Mouse (Mus musculus) kidney, embryonic 16.5 days (tissue): ENCODE data around the gene Ehd1. TPM values are rescaled to one million over a fixed set of nuclear protein-coding genes. Genes with fewer than 3 reads are reported as not detected.
A peak's percentile ranks its signal among the peaks of the same experiment; 100 is the strongest.

Experiments
- ATAC-seq: fragments of 200-750 bp; cut with Nextera tagmentation; 2 replicates; pipeline ENCODE4 v1.8.0; 2017; ENCODE audit warnings: moderate TSS enrichment; ENCODE audit not compliant: low FRiP score, low TSS enrichment
- H3K27ac ChIP-seq: fragments of 300-500 bp; sonication (generic); 2 replicates; pipeline ENCODE4 v1.5.1; 2014; ENCODE audit warnings: low read length
- H3K27me3 ChIP-seq: fragments of 300-500 bp; sonication (generic); 2 replicates; pipeline ENCODE4 v1.6.1; 2014; ENCODE audit warnings: low read length, control low read depth, mixed read lengths; ENCODE audit not compliant: insufficient read depth
- H3K36me3 ChIP-seq: fragments of 300-500 bp; sonication (generic); 2 replicates; pipeline ENCODE4 v1.6.1; 2014; ENCODE audit warnings: low read length, control low read depth, mixed read lengths; ENCODE audit not compliant: insufficient read depth
- H3K4me1 ChIP-seq: fragments of 300-500 bp; sonication (generic); 2 replicates; pipeline ENCODE4 v1.6.1; 2014; ENCODE audit warnings: low read length, control low read depth, mixed read lengths; ENCODE audit not compliant: insufficient read depth
- H3K4me2 ChIP-seq: fragments of 300-500 bp; sonication (generic); replicated peaks from 2 replicates; pipeline ENCODE4 v1.6.1; 2014; ENCODE audit warnings: low read depth, low read length
- H3K4me3 ChIP-seq: fragments of 300-500 bp; sonication (generic); 2 replicates; pipeline ENCODE4 v1.5.1; 2014; ENCODE audit warnings: mild to moderate bottlenecking, low read length
- H3K9ac ChIP-seq: fragments of 300-500 bp; sonication (generic); replicated peaks from 2 replicates; pipeline ENCODE4 v1.6.1; 2014; ENCODE audit warnings: low read length
- H3K9me3 ChIP-seq: fragments of 300-500 bp; sonication (generic); 2 replicates; pipeline ENCODE4 v1.6.1; 2016; ENCODE audit warnings: low read length, control low read depth
- WGBS: fragments of 180-500 bp; shearing (Covaris S2); extraction: QIAGEN DNeasy Blood & Tissue Kit; methylation state at CpG from one replicate; pipeline ENCODE4 v1.1.7; 2014; 5-methylcytosine and 5-hydroxymethylcytosine counted together
- polyA plus RNA-seq: library from polyadenylated mRNA; unstranded; fragments of >200 nt; fragmentation: Nextera tagmentation; extraction: Ambion mirVana; gene quantifications from 2 replicates; pipeline ENCODE4 v1.2.1, GENCODE M21; 2015

The Ehd1 gene
- polyA plus RNA-seq: 84.2 and 89.5 TPM in 2 replicates

DNA sequence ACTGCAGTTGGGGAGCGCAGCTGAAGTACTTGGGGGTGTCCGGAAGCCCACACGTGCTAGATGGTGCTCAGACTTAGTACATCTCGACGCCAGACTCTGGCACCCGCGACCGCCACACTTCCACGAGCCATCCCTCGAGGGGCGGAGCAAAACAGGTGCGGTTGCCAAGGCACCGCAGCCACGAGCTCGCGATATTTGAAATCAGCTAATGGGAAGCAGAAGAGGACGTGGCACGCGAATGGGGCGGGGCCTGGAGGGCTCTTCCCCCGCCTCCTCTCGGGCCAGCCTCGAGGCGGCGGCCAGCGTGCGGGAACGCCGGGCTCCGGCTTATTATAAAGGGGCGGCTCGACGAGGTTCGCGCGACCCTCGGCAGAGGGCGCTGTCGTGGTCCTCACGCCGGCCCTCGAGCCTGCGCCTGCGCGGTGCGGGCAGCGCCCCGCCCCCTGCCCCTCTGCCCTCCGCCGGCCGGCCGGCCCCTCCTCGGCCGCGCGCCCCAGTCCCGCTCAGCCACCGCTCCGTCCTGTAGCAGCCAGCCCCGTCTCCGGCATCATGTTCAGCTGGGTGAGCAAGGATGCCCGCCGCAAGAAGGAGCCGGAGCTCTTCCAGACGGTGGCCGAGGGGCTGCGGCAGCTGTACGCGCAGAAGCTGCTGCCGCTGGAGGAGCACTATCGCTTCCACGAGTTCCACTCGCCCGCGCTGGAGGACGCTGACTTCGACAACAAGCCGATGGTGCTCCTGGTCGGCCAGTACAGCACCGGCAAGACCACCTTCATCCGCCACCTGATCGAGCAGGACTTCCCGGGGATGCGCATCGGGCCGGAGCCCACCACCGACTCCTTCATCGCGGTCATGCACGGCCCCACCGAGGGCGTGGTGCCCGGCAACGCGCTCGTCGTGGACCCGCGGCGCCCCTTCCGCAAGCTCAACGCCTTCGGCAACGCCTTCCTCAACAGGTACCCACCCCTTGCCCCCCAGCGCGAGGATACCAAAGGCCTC, at the start of gene Ehd1:
Gene Ehd1, plus strand, starts transcription at position 300 of the 996 bp plus-strand sequence.
- peak within 1 kb of the TSS; percentile 89 for H3K27ac ChIP-seq
- peak within 1 kb of the TSS; percentile 83 for H3K9ac ChIP-seq
- no peaks in the 10 kb centered on the region for H3K9me3 ChIP-seq
- under 1% methylated on average over 103 of the region's 106 CpGs for WGBS
- H3K27me3 ChIP-seq: no peaks in the 10 kb centered on the region
- H3K4me2 ChIP-seq: peak within 1 kb of the TSS; percentile 97
- H3K4me1 ChIP-seq: peaks cover 48% of the 10 kb centered on the region
- peak within 1 kb of the TSS; percentile 83 for H3K4me3 ChIP-seq
- H3K36me3 ChIP-seq: peaks cover 6% of the 10 kb centered on the region
- ATAC-seq: peak; percentile 94

DNA sequence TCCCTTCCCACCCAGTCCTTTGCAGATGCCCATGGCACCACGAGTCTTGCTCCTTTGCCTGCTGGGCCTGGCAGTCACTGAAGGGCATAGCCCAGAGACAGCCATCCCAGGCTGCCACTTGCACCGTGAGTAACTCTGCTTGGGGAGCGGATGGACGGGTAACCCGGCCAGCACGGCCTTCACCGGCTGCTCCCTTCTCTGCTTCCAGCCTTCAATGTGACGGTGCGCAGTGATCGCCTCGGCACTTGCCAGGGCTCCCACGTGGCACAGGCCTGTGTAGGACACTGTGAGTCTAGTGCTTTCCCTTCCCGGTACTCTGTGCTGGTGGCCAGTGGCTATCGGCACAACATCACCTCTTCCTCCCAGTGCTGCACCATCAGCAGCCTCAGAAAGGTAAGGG, 49.8 kb upstream of the Ehd1 start:
- ATAC-seq: no peak
- H3K4me3 ChIP-seq: no peak overlapping the region
- no peak overlapping the region for H3K9ac ChIP-seq
- no peak overlapping the region for H3K27ac ChIP-seq
- no peaks in the 10 kb centered on the region for H3K9me3 ChIP-seq
- no peak overlapping the region for H3K4me2 ChIP-seq
- peaks cover 25% of the 10 kb centered on the region; the same call in 1 of the 2 replicates for H3K36me3 ChIP-seq
- no peaks in the 10 kb centered on the region for H3K27me3 ChIP-seq
- 86% methylated on average over 14 of the region's 14 CpGs for WGBS
- H3K4me1 ChIP-seq: 0 out of 2 replicates have a peak, but pooled peaks cover 2% of the 10 kb centered on the region

DNA sequence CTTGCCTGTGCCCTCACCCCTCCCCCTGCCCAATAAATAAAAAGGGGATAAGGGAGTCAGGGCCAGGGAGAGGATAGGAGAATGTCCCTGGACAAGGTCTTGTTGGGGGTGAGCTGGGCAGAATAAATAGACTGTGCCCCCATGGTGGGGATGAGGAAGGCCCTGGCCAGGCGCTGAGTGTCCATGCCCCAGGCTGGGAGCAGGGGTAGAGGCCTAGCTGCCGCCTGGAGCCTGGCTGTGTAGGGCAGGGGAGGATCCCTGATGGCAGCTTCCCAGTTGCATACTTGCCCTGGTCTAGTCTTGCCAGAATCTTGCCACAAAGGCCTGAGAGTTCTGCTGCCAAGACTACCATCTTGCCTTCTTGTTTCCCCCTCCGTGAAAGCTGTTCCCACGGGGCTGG, 48.7 kb upstream of the Ehd1 start:
- Histone ChIP-seq H3K27me3 (no peaks in the 10 kb centered on the region), H3K4me2 (no peak overlapping the region), H3K9ac (no peak overlapping the region), H3K36me3 (peaks cover 25% of the 10 kb centered on the region; the same call in 1 of the 2 replicates), H3K4me3 (no peak overlapping the region), H3K9me3 (no peaks in the 10 kb centered on the region), H3K4me1 (0 out of 2 replicates have a peak, but pooled peaks cover 2% of the 10 kb centered on the region), H3K27ac (no peak overlapping the region)
- ATAC-seq: no peak
- 84% methylated on average over 4 of the region's 4 CpGs for WGBS

GRCm38 (mm10) chr19:6230411-6230810, 46.1 kb upstream of the Ehd1 start:
- Histone ChIP-seq H3K36me3 (peaks cover 25% of the 10 kb centered on the region; the same call in 1 of the 2 replicates), H3K4me1 (peaks cover 22% of the 10 kb centered on the region), H3K9ac (no peak overlapping the region), H3K27me3 (no peaks in the 10 kb centered on the region), H3K27ac (no peak overlapping the region), H3K9me3 (no peaks in the 10 kb centered on the region), H3K4me3 (no peak overlapping the region), H3K4me2 (no peak overlapping the region)
- no peak for ATAC-seq
- 82% methylated on average over 4 of the region's 4 CpGs for WGBS

DNA sequence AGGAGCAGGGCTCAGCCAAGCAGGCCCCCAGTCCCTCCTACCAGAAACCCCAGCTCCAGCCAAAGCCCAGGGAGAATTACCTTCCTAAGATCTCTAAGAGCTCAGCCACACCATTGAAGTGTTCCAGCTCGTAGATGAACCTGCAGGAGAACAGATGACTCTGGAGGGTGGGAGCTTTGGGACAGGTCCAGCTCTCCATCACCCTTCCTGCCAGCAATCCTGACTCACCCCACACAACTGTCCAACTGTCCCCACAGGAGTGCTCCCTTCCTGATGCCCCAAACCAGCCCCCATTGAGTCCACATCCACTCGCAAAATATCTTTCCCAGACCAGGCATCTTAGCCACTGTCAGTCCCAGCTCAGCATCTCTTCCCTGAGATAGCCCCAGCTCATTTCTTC, 45.5 kb upstream of the Ehd1 start:
- H3K27me3 ChIP-seq: no peaks in the 10 kb centered on the region
- H3K9me3 ChIP-seq: no peaks in the 10 kb centered on the region
- H3K4me1 ChIP-seq: peaks cover 22% of the 10 kb centered on the region
- H3K4me2 ChIP-seq: no peak overlapping the region
- no peak overlapping the region for H3K27ac ChIP-seq
- peaks cover 25% of the 10 kb centered on the region; the same call in 1 of the 2 replicates for H3K36me3 ChIP-seq
- H3K9ac ChIP-seq: no peak overlapping the region
- ATAC-seq: no peak
- 83% methylated on average over 2 of the region's 2 CpGs for WGBS
- no peak overlapping the region for H3K4me3 ChIP-seq

- 0 out of 2 replicates have a peak overlapping the region, but pooled peaks have one; percentile 17 for H3K27ac ChIP-seq
These were observed 42.9 kb upstream of the Ehd1 start for GRCm38 (mm10) chr19:6233647-6234046.

DNA sequence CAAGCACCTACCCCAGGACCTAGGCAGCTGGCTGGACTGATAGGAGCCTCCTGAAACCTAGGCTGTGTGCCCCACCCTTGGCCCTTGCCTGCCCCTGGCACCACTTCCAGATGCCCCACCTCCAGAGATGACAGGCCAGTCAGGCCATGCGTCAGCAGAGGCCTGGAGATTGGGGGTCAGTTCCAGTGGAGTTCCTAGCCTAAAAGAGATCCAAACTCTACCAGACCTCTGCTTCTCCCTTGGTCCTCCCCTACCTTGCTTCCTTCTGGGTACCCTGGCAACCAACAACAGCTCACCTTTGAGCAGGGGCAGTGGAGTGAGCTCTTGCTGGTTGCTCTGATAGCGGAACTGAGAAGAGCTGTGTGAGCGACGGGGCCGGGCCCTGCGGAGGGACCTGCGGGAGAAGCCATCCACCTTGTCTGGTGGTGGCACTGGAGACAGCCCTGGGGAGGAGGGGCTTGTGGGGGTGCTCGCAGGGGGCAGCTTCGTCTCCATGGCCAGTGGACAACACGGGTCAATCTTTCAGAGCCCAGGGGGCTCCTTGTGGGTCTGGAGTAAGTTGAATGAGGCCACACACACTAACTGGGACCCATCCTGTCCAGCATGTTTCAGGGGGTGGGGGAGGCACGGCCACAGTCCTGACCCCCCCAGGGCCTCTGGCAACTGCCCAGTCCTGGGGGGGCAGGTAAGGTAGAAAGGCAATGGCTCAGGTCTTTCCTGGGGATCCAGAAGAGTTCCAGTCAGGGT, 42.0 kb upstream of the Ehd1 start:
- 70% methylated on average over 11 of the region's 11 CpGs for WGBS
- ATAC-seq: no peak; the same call in 1 of the 2 replicates
- Histone ChIP-seq H3K4me1 (peaks cover 25% of the 10 kb centered on the region), H3K27ac (no peak overlapping the region; the same call in 1 of the 2 replicates), H3K4me2 (peak overlapping the region; percentile 95), H3K36me3 (peaks cover 10% of the 10 kb centered on the region; the same call in 1 of the 2 replicates), H3K27me3 (no peaks in the 10 kb centered on the region), H3K9me3 (no peaks in the 10 kb centered on the region), H3K9ac (peak overlapping the region; percentile 87), H3K4me3 (peak overlapping the region; percentile 87)

More at GRCm38 (mm10) chr19:6233647-6234046, 42.9 kb upstream of the Ehd1 start:
- 40% methylated on average over 16 of the region's 16 CpGs for WGBS
- no peak for ATAC-seq
- no peak overlapping the region for H3K4me2 ChIP-seq
- peaks cover 25% of the 10 kb centered on the region for H3K4me1 ChIP-seq
- H3K36me3 ChIP-seq: peaks cover 14% of the 10 kb centered on the region; the same call in 1 of the 2 replicates
- no peaks in the 10 kb centered on the region for H3K27me3 ChIP-seq
- H3K9ac ChIP-seq: no peak overlapping the region
- peak overlapping the region; percentile 4; the same call in 1 of the 2 replicates for H3K4me3 ChIP-seq
- H3K9me3 ChIP-seq: no peaks in the 10 kb centered on the region

GRCm38 (mm10) chr19:6235084-6236052, 41.2 kb upstream of the Ehd1 start, which contains the start of gene Ppp2r5b:
Ppp2r5b (minus strand) TSS chr19:6235872.
- H3K9ac ChIP-seq: peak within 1 kb of the TSS; percentile 87
- H3K27me3 ChIP-seq: no peaks in the 10 kb centered on the region
- H3K27ac ChIP-seq: peak within 1 kb of the TSS; percentile 99
- H3K4me2 ChIP-seq: peak within 1 kb of the TSS; percentile 95
- H3K9me3 ChIP-seq: no peaks in the 10 kb centered on the region
- peaks cover 25% of the 10 kb centered on the region for H3K4me1 ChIP-seq
- H3K36me3 ChIP-seq: peaks cover 7% of the 10 kb centered on the region; the same call in 1 of the 2 replicates
- H3K4me3 ChIP-seq: peak within 1 kb of the TSS; percentile 87
- 3% methylated on average over 48 of the region's 48 CpGs for WGBS
- peak; percentile 92 for ATAC-seq
